ENCODE assay signal across 23 mouse cellular contexts in the genomic region with DNA sequence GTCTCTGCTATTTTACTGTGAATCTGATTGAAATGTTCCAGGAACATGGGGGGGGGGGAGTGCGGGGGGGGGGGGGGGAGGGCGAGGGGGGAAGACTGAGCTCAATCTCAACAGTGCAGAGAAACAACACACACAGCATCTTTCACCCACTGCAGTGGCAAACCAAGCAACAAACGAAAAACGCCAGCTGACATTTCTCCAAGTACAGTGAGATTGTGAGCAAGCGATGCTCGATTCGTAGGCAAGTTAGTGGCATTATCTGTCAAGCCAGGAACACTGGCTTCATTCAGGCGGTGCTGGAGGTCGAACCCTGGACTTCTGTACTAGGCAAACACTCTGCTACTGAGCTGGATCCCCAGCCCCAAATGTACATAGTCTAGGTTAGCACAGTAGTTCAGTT. TPM values are rescaled to one million over a fixed set of nuclear protein-coding genes. Genes with fewer than 3 reads are reported as not detected.
A peak's percentile ranks its signal among the peaks of the same experiment; 100 is the strongest.
DNase-seq lines count a peak whose midpoint lies in the region; ATAC-seq and TF ChIP-seq lines count a peak whose summit lies in the region.
"Had no signal": no experiment of that assay in that cellular context is flagged by ENCODE, and none has a peak within 500 bp of the region (broad histone marks: within the 10 kb centered on the region; RNA-seq: fewer than 3 reads in every experiment).

No protein-coding gene starts in this region.

- no peak for TF ChIP-seq CTCF in cerebellum, adult 2 months (IDR thresholded peaks at IDR 0.05; ENCODE audit: borderline replicate concordance, insufficient read depth, low read depth, low read length)

- no peak for ATAC-seq in neural tube, embryonic 13.5 days (ENCODE audit: low read depth)
- no peak for ATAC-seq in hindbrain, embryonic 12.5 days (ENCODE audit: low FRiP score)
- no peak for ATAC-seq in midbrain, embryonic 12.5 days (ENCODE audit: low FRiP score, low read depth)
- ATAC-seq: intestine, embryonic 16.5 days had no signal

- no peak overlapping the region for H3K4me3 ChIP-seq in neural tube, embryonic 13.5 days
- H3K4me3 ChIP-seq in hindbrain, embryonic 12.5 days: no peak overlapping the region
- H3K4me3 ChIP-seq in midbrain, embryonic 12.5 days: no peak overlapping the region
- no peak overlapping the region for H3K4me3 ChIP-seq in cerebellum, adult 2 months (replicated peaks; ENCODE audit: insufficient read depth, low read depth, low read length)
- H3K4me3 ChIP-seq: embryonic facial prominence, embryonic 12.5 days; heart, embryonic 13.5 days; limb, embryonic 15.5 days; megakaryocyte, embryonic 14.5 days; stomach, embryonic 15.5 days had no signal

- no peak for DNase-seq in neural tube, embryonic 10.5 days (ENCODE audit: extremely low spot score, low spot score)
- no peak for DNase-seq in cerebellum, adult 2 months
- no peak for DNase-seq in kidney, postnatal 10 days
- DNase-seq in heart, adult 8-10 months (ENCODE audit: low spot score): no peak
- DNase-seq in urinary bladder, postnatal 14 days (ENCODE audit: low spot score): no peak
- DNase-seq: heart, postnatal 36 days; lung, postnatal 14 days; spleen, adult 18-20 months; thymus, adult 2 months had no signal

- no peak overlapping the region for H3K9ac ChIP-seq in neural tube, embryonic 13.5 days
- no peak overlapping the region for H3K9ac ChIP-seq in hindbrain, embryonic 12.5 days
- no peak overlapping the region for H3K9ac ChIP-seq in midbrain, embryonic 12.5 days (replicated peaks)
- H3K9ac ChIP-seq: embryonic facial prominence, embryonic 12.5 days; heart, embryonic 13.5 days; limb, embryonic 15.5 days; stomach, embryonic 15.5 days had no signal

- peaks cover 30% of the 10 kb centered on the region for H3K4me1 ChIP-seq in neural tube, embryonic 13.5 days (replicated peaks)
- peaks cover 36% of the 10 kb centered on the region for H3K4me1 ChIP-seq in hindbrain, embryonic 12.5 days
- H3K4me1 ChIP-seq in midbrain, embryonic 12.5 days: peaks cover 34% of the 10 kb centered on the region
- no peaks in the 10 kb centered on the region for H3K4me1 ChIP-seq in cerebellum, adult 2 months (ENCODE audit: control insufficient read depth, insufficient read depth, low read length)
- H3K4me1 ChIP-seq: limb, embryonic 15.5 days; megakaryocyte, embryonic 14.5 days; stomach, embryonic 15.5 days had no signal

- H3K36me3 ChIP-seq in neural tube, embryonic 13.5 days: peaks cover 18% of the 10 kb centered on the region
- peaks cover 13% of the 10 kb centered on the region for H3K36me3 ChIP-seq in hindbrain, embryonic 12.5 days
- H3K36me3 ChIP-seq in midbrain, embryonic 12.5 days: peaks cover 13% of the 10 kb centered on the region
- H3K36me3 ChIP-seq: embryonic facial prominence, embryonic 12.5 days; limb, embryonic 15.5 days had no signal

- TF ChIP-seq POLR2A in cerebellum, adult 2 months (IDR thresholded peaks at IDR 0.05; ENCODE audit: borderline replicate concordance, insufficient read depth, low read length): no peak

- H3K9me3 ChIP-seq in neural tube, embryonic 13.5 days: no peaks in the 10 kb centered on the region
- no peaks in the 10 kb centered on the region for H3K9me3 ChIP-seq in hindbrain, embryonic 12.5 days (replicated peaks)
- H3K9me3 ChIP-seq in midbrain, embryonic 12.5 days: no peaks in the 10 kb centered on the region
- H3K9me3 ChIP-seq: embryonic facial prominence, embryonic 12.5 days; heart, embryonic 13.5 days; limb, embryonic 15.5 days; megakaryocyte, embryonic 14.5 days; stomach, embryonic 15.5 days had no signal

- 74% methylated on average over 8 of the region's 9 CpGs for WGBS in neural tube, embryonic 13.5 days
- WGBS in hindbrain, embryonic 12.5 days: 79% methylated on average over 7 of the region's 9 CpGs
- WGBS in midbrain, embryonic 12.5 days: 73% methylated on average over 7 of the region's 9 CpGs
- 23% methylated on average over 8 of the region's 9 CpGs for WGBS in cerebellum, adult 2 months

- no peak overlapping the region for H3K4me2 ChIP-seq in neural tube, embryonic 13.5 days
- no peak overlapping the region for H3K4me2 ChIP-seq in hindbrain, embryonic 12.5 days (replicated peaks)
- H3K4me2 ChIP-seq in midbrain, embryonic 12.5 days (replicated peaks): no peak overlapping the region
- H3K4me2 ChIP-seq: embryonic facial prominence, embryonic 12.5 days; heart, embryonic 13.5 days; limb, embryonic 15.5 days; stomach, embryonic 15.5 days had no signal

- no peaks in the 10 kb centered on the region for H3K27me3 ChIP-seq in neural tube, embryonic 13.5 days
- H3K27me3 ChIP-seq in hindbrain, embryonic 12.5 days: no peaks in the 10 kb centered on the region
- H3K27me3 ChIP-seq in midbrain, embryonic 12.5 days: no peaks in the 10 kb centered on the region
- H3K27me3 ChIP-seq in cerebellum, adult 2 months (ENCODE audit: control insufficient read depth, insufficient read depth, low read length): no peaks in the 10 kb centered on the region
- H3K27me3 ChIP-seq: embryonic facial prominence, embryonic 12.5 days; heart, embryonic 13.5 days; limb, embryonic 15.5 days; stomach, embryonic 15.5 days had no signal

- peak overlapping the region; percentile 75; the same call in 1 of the 2 replicates for H3K27ac ChIP-seq in neural tube, embryonic 13.5 days (replicated peaks)
- peak overlapping the region; percentile 84 for H3K27ac ChIP-seq in hindbrain, embryonic 12.5 days
- H3K27ac ChIP-seq in midbrain, embryonic 12.5 days (replicated peaks): peak overlapping the region; percentile 90
- no peak overlapping the region for H3K27ac ChIP-seq in cerebellum, adult 2 months (ENCODE audit: insufficient read depth, low read length)
- H3K27ac ChIP-seq: embryonic facial prominence, embryonic 12.5 days; kidney, postnatal 0 days; limb, embryonic 15.5 days; stomach, embryonic 15.5 days had no signal

RNA-seq across cellular contexts. Expression of a gene that starts 21.3 kb away (rescaled TPM):
- polyA plus RNA-seq in neural tube, embryonic 13.5 days (2015; fragmentation: Nextera tagmentation; extraction: Ambion mirVana): 73.9 and 78.9 TPM in 2 replicates
- polyA plus RNA-seq in hindbrain, embryonic 12.5 days (2016; fragmentation: Nextera tagmentation; extraction: Ambion mirVana): 78.5 and 79.4 TPM in 2 replicates
- 81.2 and 85.0 TPM in 2 replicates for polyA plus RNA-seq in midbrain, embryonic 12.5 days (2016; fragmentation: Nextera tagmentation; extraction: Ambion mirVana)
- 45.7 and 45.9 TPM in 2 replicates for polyA plus RNA-seq in cerebellum, adult 2 months (2012; rRNA removed)
- 10 to 100 TPM; 33.6 to 36.4 (median 35.1) TPM for total RNA-seq in heart, adult 8-10 months (2022)

RNA-seq across cellular contexts. Expression of a gene that starts 56.9 kb away (rescaled TPM):
- 24.2 and 24.8 TPM in 2 replicates for polyA plus RNA-seq in neural tube, embryonic 13.5 days (2015; fragmentation: Nextera tagmentation; extraction: Ambion mirVana)
- polyA plus RNA-seq in hindbrain, embryonic 12.5 days (2016; fragmentation: Nextera tagmentation; extraction: Ambion mirVana): 13.1 and 15.3 TPM in 2 replicates
- polyA plus RNA-seq in midbrain, embryonic 12.5 days (2016; fragmentation: Nextera tagmentation; extraction: Ambion mirVana): 9.0 and 11.1 TPM in 2 replicates
- polyA plus RNA-seq in cerebellum, adult 2 months (2012; rRNA removed): 45.5 TPM in 2 replicates
- total RNA-seq in heart, adult 8-10 months (2022): not detected
- total RNA-seq: gastrocnemius, adult 18-20 months; granulocyte monocyte progenitor cell, adult 5-6 weeks; heart, postnatal 36 days; MEL had no signal
- polyA plus RNA-seq: heart, embryonic 13.5 days; kidney, postnatal 0 days; liver, embryonic 16.5 days had no signal
